Mouse (Mus musculus) brain, adult 10 weeks (tissue): ENCODE measurements around the gene Bhlhe40. TPM values are rescaled to one million over a fixed set of nuclear protein-coding genes. Genes with fewer than 3 reads are reported as not detected.

Source experiments
- polyA plus RNA-seq: library from polyadenylated mRNA; stranded (reverse); fragments of 350-450 nt; fragmentation: Illumina TruSeq; extraction: RNeasy Lipid Tissue Mini Kit (QIAGEN cat#74804); gene quantifications from one replicate; pipeline ENCODE4 v1.2.3, GENCODE M21; 2015; ENCODE audit warnings: low read depth, low replicate concordance

The Bhlhe40 gene
- 86.3 TPM for polyA plus RNA-seq

DNA sequence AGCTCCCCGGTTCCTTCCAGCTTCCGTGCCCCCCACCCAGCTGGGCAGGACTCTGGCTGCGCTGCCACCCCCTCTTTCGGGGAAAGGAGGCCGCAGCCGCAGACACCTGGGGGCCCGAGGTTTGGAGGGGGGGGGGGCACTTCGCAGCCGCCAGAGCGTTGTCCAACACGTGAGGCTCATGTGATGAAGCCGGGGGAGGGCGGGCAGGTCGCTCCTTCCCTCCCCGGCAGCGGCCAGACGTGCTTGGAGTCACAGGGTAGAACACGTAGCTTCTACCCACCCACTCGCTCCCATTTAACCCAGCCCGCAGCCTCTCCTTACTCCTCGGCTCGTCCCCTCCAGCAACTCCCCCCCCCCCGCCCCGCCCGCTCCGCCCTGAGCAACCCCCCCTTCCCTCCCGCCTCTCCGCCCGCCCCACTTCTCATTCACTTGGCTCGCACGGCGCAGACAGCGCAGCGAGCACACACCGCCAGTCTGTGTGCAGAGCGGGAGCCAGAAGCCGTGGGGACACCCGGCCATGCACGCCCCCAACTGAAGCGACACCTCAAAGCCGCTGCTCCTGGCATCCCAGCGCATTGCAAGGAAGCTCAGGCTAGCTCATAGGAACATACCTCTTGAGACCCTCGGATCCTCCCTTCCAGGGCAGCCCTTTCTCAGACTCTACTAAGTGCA, at the start of gene Bhlhe40:
TSS of gene Bhlhe40 (plus strand) at position 424 of the 672 bp plus-strand sequence.

Other genes with a start within 250 kb of the Bhlhe40 start
- 207 TPM for gene Arl8b, start 122.5 kb downstream of the Bhlhe40 start, polyA plus RNA-seq
- gene Edem1, start 168.0 kb downstream of the Bhlhe40 start, polyA plus RNA-seq: 9.3 TPM